Mouse (Mus musculus) forebrain, embryonic 13.5 days (tissue): ENCODE measurements around the gene Senp3. TPM values are rescaled to one million over a fixed set of nuclear protein-coding genes. Genes with fewer than 3 reads are reported as not detected.

Source experiments
- ATAC-seq: fragments of 200-750 bp; cut with Nextera tagmentation; 2 replicates; pipeline ENCODE4 v1.8.0; 2017
- H3K27ac ChIP-seq: fragments of 300-500 bp; sonication (generic); 2 replicates; pipeline ENCODE4 v1.5.1; 2015; ENCODE audit warnings: inconsistent platforms, mild to moderate bottlenecking, moderate library complexity
- H3K27me3 ChIP-seq: fragments of 300-500 bp; sonication (generic); 2 replicates; pipeline ENCODE4 v1.6.1; 2015; ENCODE audit warnings: mild to moderate bottlenecking, inconsistent platforms
- H3K36me3 ChIP-seq: fragments of 300-500 bp; sonication (generic); 2 replicates; pipeline ENCODE4 v1.6.1; 2015; ENCODE audit warnings: mild to moderate bottlenecking, inconsistent platforms; ENCODE audit not compliant: poor library complexity, severe bottlenecking
- H3K4me1 ChIP-seq: fragments of 300-500 bp; sonication (generic); 2 replicates; pipeline ENCODE4 v1.6.1; 2015; ENCODE audit warnings: inconsistent platforms
- H3K4me2 ChIP-seq: fragments of 300-500 bp; sonication (generic); 2 replicates; pipeline ENCODE4 v1.6.1; 2015; ENCODE audit warnings: inconsistent platforms, mild to moderate bottlenecking, moderate library complexity
- H3K4me3 ChIP-seq: fragments of 300-500 bp; sonication (generic); 2 replicates; pipeline ENCODE4 v1.5.1; 2015; ENCODE audit warnings: mild to moderate bottlenecking, inconsistent platforms
- H3K9ac ChIP-seq: fragments of 300-500 bp; sonication (generic); 2 replicates; pipeline ENCODE4 v1.6.1; 2015; ENCODE audit warnings: mild to moderate bottlenecking, inconsistent platforms
- H3K9me3 ChIP-seq: fragments of 300-500 bp; sonication (generic); replicated peaks from 2 replicates; pipeline ENCODE4 v1.6.1; 2016; ENCODE audit warnings: inconsistent platforms
- WGBS: fragments of 180-500 bp; shearing (Covaris S2); methylation state at CpG from one replicate; pipeline ENCODE4 v1.1.7; 2015; 5-methylcytosine and 5-hydroxymethylcytosine counted together
- polyA plus RNA-seq: library from polyadenylated mRNA; unstranded; fragments of >200 nt; fragmentation: Nextera tagmentation; extraction: Ambion mirVana; gene quantifications from 2 replicates; pipeline ENCODE4 v1.2.1, GENCODE M21; 2015

The Senp3 gene
- polyA plus RNA-seq, 1 experiment from 2014 or later, result 93.7 TPM

DNA sequence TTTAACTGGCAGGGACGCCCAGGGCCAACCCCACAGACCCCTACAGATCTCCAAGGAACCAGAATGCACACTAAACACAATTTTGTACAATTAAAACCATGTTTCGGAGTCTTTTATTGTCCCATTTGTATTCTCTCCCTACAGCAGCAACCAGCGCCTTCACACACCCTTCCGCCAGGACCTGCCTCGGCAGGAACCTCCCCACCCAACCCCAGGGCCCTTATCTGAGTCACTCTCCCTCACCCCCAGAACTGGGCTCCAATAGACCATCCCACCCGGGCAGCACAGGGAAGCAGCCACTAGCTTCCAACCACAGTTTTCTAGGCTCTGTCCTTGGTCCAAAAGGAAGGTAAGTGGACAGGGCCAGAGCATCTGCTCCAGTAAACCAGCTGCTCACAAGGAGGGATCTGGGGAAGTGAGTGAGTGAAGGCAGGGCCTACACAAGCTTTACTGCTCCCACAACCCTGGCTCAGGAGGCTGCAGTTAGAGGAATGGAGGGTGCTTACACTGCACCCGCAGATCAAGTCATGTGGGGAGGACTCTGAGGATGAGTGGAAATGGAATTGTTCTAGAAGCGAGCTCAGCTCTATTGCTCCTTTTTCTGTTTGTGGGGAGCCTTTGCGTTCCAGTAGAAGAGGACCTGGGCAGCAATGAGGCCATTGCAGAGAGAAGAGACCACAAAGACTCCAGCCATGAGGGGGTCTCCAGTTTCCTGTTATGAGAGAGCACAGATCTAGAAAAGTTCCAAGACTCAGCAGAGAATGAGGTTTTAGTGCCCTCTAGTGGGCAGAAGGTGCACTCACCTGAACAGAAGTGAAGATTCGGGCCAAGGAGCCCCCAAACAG is 25.0 kb downstream of the Senp3 start:
- H3K36me3 ChIP-seq, result peaks cover 76% of the 10 kb centered on the region
- H3K4me1 ChIP-seq, result peaks cover 19% of the 10 kb centered on the region
- H3K9ac ChIP-seq, result no peak overlapping the region
- H3K27me3 ChIP-seq, result no peaks in the 10 kb centered on the region
- no peak overlapping the region for H3K4me3 ChIP-seq
- WGBS, result 82% methylated on average over 10 of the region's 10 CpGs
- no peak overlapping the region for H3K27ac ChIP-seq
- no peaks in the 10 kb centered on the region for H3K9me3 ChIP-seq
- H3K4me2 ChIP-seq, result no peak overlapping the region
- no peak for ATAC-seq

DNA sequence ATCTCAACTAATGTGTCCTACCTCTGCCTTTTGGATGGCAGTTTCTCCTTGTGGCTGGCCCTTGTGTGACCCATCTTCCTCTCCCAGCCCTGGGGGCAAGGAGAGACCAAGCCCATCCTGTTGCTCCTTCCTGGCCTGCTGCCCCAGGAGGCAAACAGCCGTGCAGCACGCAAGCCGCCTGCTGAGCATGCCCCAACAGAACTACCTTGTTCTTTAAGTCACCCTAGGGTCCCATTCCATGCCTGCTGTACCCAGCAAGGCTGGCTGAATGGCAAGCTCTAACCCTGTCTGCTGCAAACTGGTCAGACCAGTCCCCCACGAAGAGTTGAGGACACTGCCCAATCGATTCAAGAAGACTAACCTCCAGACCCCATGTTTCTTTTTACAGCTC is 25.8 kb downstream of the Senp3 start:
- H3K27ac ChIP-seq, result no peak overlapping the region
- WGBS, result 86% methylated on average over 5 of the region's 5 CpGs
- no peak for ATAC-seq
- peaks cover 11% of the 10 kb centered on the region for H3K4me1 ChIP-seq
- no peak overlapping the region for H3K9ac ChIP-seq
- no peaks in the 10 kb centered on the region for H3K27me3 ChIP-seq
- no peak overlapping the region for H3K4me2 ChIP-seq
- no peaks in the 10 kb centered on the region for H3K9me3 ChIP-seq
- no peak overlapping the region for H3K4me3 ChIP-seq
- peaks cover 84% of the 10 kb centered on the region for H3K36me3 ChIP-seq

DNA sequence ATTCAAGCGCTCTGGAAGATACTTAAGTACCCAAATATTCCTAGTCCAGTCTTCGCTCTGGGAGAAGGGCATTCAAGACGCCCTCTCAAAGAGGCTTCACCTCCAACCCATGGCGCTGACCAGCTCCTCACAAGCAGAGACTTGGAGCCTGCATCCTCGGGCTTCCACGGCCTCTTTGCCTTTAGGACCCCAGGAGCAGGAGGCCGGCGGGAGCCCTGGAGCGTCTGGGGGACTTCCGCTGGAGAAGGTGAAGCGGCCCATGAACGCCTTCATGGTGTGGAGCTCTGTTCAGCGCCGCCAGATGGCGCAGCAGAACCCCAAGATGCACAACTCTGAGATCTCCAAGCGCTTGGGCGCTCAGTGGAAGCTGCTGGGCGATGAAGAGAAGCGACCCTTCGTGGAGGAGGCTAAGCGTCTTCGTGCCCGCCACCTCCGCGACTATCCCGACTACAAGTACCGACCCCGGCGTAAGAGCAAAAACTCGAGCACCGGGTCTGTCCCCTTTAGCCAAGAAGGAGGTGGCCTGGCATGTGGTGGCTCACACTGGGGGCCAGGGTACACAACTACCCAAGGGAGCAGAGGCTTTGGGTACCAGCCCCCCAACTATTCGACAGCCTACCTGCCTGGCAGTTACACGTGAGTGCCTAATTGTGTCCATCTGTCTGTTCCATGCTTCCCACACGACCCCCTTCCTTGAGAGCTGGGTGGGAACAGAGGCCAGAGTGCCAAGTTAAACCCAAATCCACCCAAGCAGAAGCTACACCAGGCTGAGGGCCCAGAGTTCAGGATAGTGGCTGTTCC is 26.4 kb downstream of the Senp3 start, which contains the start of gene Sox15:
Gene Sox15 (plus strand): TSS at position 51 of the 801 bp plus-strand sequence.
- 22% methylated on average over 34 of the region's 34 CpGs for WGBS
- Histone ChIP-seq H3K9ac (no peak within 1 kb of the TSS), H3K36me3 (peaks cover 90% of the 10 kb centered on the region), H3K4me3 (peak within 1 kb of the TSS; percentile 9), H3K27me3 (no peaks in the 10 kb centered on the region), H3K9me3 (no peaks in the 10 kb centered on the region), H3K27ac (peak within 1 kb of the TSS; percentile 3; the same call in 1 of the 2 replicates), H3K4me1 (peaks cover 8% of the 10 kb centered on the region; the same call in 1 of the 2 replicates), H3K4me2 (no peak within 1 kb of the TSS)
- ATAC-seq, result peak; percentile 77

DNA sequence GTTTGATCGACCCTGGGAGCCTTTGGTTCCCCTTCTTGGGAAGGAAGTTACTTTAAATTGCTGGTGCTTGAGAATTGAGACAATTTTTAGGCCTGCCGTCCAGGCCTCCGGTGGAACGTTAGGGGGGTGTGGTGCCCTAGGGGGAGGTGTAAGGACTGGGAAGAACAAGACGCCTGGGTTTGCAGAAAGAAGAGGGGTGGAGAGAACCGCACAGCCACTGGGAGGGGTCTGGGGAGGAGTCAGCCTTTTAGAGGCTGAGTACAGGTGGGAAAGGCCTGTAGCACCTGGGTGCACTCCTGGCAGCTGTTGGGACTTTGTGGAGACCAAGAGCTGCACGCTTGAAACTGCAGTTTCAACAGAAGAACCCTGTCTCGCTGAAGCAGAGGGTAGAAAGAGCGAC is 27.1 kb downstream of the Senp3 start:
- WGBS, result 56% methylated on average over 9 of the region's 9 CpGs
- Histone ChIP-seq H3K27ac (0 out of 2 replicates have a peak overlapping the region, but pooled peaks have one; percentile 3), H3K4me2 (no peak overlapping the region), H3K9me3 (no peaks in the 10 kb centered on the region), H3K9ac (no peak overlapping the region), H3K36me3 (peaks cover 90% of the 10 kb centered on the region), H3K4me1 (peaks cover 5% of the 10 kb centered on the region; the same call in 1 of the 2 replicates), H3K27me3 (no peaks in the 10 kb centered on the region), H3K4me3 (no peak overlapping the region)
- ATAC-seq, result no peak

DNA sequence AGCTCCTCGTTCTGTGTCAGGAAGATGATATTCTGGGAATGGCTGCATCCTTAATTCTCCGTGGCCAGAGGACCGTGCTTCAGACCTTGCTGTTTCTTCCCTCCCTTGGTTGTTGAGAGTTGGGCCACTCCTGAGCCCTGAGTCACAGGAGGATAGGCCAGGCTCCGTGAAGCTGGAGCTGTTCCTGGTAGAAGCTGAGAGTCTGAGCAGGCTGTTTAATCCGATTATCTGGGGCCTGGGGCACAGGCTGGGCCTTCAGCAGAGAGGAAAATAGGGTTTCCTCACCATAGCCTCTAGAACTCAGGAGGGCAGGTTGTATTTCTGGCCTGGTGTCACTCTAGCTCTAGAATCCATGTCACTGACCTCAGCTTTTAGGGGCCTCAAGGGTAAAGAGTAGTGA is 28.5 kb downstream of the Senp3 start:
- Histone ChIP-seq H3K27me3 (no peaks in the 10 kb centered on the region), H3K27ac (peak overlapping the region; percentile 8; the same call in 1 of the 2 replicates), H3K36me3 (peaks cover 93% of the 10 kb centered on the region), H3K9me3 (no peaks in the 10 kb centered on the region), H3K9ac (no peak overlapping the region), H3K4me3 (no peak overlapping the region), H3K4me2 (no peak overlapping the region), H3K4me1 (peaks cover 5% of the 10 kb centered on the region; the same call in 1 of the 2 replicates)
- no peak for ATAC-seq
- 65% methylated on average over 5 of the region's 5 CpGs for WGBS

DNA sequence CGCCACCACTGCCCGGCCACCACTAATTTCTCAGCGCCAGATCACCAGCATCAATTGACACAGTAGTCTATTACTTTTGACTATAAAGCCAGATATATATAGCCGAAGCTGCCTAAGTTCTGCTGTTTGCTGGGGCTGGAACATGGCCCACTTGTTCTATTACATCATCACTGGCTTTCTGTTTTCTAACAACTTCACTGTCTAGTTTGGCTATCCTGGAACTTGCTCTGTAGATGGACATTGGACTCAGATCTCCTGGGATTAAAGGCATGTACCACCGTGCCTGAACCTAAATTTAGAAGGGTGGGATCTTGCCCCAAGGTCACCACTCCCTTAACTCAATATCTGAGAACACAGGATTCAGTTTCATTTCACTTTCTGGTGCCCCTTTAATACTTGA is 36.0 kb downstream of the Senp3 start:
- Histone ChIP-seq H3K4me3 (no peak overlapping the region), H3K4me1 (no peaks in the 10 kb centered on the region), H3K9me3 (no peaks in the 10 kb centered on the region), H3K4me2 (no peak overlapping the region), H3K9ac (no peak overlapping the region), H3K27ac (no peak overlapping the region), H3K27me3 (no peaks in the 10 kb centered on the region), H3K36me3 (peaks cover 100% of the 10 kb centered on the region)
- 96% methylated on average over 5 of the region's 5 CpGs for WGBS
- ATAC-seq, result no peak

DNA sequence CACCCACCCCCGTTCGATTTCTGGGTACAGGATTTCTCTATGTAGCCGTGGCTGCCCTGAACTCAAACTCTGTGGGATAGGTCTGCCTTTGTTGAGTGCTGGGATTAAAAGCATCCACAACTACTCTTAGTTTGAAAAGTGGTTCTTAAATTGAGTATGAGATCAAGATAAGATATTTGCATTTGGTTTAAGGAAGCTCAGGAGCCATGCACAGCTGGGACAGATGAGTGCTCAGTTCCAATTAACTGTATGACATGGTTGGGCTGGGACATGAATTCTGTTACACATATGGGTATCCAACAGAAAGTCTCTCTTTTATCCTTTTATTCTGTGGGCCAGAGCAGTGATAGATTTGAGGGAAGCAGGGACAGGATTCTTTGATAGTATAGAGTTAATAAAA is 46.4 kb downstream of the Senp3 start:
- Histone ChIP-seq H3K9me3 (no peaks in the 10 kb centered on the region), H3K4me1 (peaks cover 33% of the 10 kb centered on the region), H3K27me3 (no peaks in the 10 kb centered on the region), H3K4me2 (peak overlapping the region; percentile 71), H3K27ac (no peak overlapping the region), H3K4me3 (peak overlapping the region; percentile 79; the same call in 1 of the 2 replicates), H3K9ac (0 out of 2 replicates have a peak overlapping the region, but pooled peaks have one; percentile 98), H3K36me3 (peaks cover 26% of the 10 kb centered on the region)
- no peak for ATAC-seq
- WGBS, result 86% methylated on average over 3 of the region's 3 CpGs

DNA sequence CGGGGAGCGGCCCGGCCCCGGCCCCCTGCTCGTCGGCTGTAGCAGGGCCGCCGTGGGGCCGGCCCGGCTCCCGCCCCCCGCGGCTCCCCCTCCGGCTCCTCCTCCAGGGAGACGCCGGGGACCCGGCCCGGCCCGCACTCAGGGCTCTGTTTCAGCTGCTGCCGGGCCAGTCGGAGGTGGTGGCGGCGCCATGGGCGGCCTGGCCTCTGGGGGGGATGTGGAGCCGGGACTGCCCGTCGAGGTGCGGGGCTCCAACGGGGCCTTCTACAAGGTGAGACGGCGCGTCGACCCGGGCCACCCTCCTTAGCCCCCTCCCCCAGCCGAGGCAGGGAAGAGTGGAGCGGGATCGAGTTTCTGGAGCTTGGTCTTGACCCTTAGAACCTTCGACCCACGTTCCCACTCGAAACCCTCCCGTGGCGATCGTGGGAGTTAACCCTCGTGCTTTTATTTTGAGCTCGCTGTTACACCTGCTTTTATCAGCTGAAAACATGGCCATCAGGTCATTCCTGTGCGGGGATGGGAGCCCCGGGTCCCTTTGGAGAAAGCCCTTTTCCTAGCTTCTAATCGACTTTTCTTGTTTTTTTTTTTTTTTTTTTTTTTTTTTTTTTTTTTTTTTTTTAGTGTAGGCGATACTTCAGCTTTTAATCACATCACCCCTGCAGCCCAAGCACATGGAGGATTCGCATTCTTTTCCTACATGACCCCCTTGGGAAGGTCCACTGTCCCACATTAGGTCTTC is 48.6 kb downstream of the Senp3 start:
- under 1% methylated on average over 27 of the region's 50 CpGs for WGBS
- Histone ChIP-seq H3K4me1 (peaks cover 33% of the 10 kb centered on the region), H3K27ac (peak overlapping the region; percentile 94), H3K9ac (peak overlapping the region; percentile 98), H3K4me2 (peak overlapping the region; percentile 71), H3K4me3 (peak overlapping the region; percentile 79), H3K27me3 (no peaks in the 10 kb centered on the region), H3K9me3 (no peaks in the 10 kb centered on the region), H3K36me3 (0 out of 2 replicates have a peak, but pooled peaks cover 8% of the 10 kb centered on the region)
- ATAC-seq, result peak; percentile 64

DNA sequence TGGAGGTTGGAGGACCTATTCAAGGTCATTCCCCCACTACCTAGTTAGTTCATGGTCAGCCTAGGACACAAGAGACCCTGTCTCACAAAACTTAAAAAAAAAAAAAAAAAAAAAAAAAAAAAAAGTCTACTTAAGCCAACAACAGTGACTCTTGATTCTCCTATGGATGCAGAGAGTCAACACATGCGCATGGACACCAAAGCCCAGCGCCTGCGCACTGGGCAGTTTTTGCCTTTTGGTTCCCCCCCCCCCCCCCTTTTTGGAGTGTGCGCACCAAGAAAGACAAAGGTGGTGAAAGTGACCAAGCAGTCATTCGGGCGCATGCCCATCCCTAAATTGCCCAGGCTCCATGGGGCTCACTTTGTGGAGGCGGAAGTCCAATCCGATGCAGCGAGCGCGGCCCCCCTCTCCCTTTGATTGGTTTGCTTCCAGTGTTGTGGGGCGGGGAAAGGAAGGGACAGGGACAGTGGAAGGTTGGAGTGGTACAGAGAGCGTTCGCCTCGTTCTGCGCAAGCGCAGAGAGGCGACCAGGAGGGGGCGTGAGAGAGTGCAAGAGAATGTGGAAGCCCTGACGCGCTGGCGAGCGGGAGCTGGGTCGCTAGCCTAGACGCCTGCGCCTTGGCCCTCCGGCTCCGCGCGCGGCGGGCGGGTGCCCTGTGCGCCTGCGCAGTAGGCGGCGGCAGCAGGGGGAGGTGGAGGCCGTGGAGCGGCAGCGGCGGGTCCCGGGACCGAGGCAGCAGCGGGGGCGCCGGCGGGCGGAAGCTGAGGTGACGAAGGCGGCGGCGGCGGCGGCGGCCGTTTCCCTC is 49.4 kb downstream of the Senp3 start, which contains the start of gene Fxr2:
Gene Fxr2 (plus strand): TSS at position 707 of the 806 bp plus-strand sequence.
- Histone ChIP-seq H3K4me3 (peak within 1 kb of the TSS; percentile 79), H3K4me1 (peaks cover 33% of the 10 kb centered on the region), H3K9ac (peak within 1 kb of the TSS; percentile 98), H3K9me3 (no peaks in the 10 kb centered on the region), H3K36me3 (0 out of 2 replicates have a peak, but pooled peaks cover 3% of the 10 kb centered on the region), H3K4me2 (peak within 1 kb of the TSS; percentile 71), H3K27me3 (no peaks in the 10 kb centered on the region), H3K27ac (peak within 1 kb of the TSS; percentile 94)
- peak; percentile 98 for ATAC-seq
- under 1% methylated on average over 43 of the region's 56 CpGs for WGBS

DNA sequence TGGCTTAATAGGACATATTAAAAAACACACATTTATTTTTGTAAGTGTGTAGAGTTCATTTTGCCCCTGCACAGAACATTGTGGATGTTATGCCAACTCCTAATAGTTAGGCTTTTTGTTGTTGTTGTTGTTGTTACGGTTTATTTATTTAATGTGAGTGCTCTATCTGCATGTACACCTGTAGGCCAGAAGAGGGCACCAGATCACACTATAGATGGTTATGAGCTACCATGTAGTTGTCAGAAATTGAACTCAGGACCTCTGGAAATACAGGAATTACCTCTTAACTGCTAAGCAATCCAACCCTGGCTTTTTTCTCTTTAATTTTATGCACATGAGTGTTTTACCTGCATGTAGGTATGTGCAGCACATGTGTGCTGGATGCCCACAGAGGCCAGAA is 52.1 kb downstream of the Senp3 start:
- no peak for ATAC-seq
- Histone ChIP-seq H3K27me3 (no peaks in the 10 kb centered on the region), H3K9me3 (no peaks in the 10 kb centered on the region), H3K36me3 (no peaks in the 10 kb centered on the region), H3K4me3 (no peak overlapping the region), H3K27ac (no peak overlapping the region), H3K9ac (no peak overlapping the region), H3K4me1 (peaks cover 12% of the 10 kb centered on the region), H3K4me2 (no peak overlapping the region)
- 55% methylated on average over 1 of the region's 1 CpGs for WGBS

DNA sequence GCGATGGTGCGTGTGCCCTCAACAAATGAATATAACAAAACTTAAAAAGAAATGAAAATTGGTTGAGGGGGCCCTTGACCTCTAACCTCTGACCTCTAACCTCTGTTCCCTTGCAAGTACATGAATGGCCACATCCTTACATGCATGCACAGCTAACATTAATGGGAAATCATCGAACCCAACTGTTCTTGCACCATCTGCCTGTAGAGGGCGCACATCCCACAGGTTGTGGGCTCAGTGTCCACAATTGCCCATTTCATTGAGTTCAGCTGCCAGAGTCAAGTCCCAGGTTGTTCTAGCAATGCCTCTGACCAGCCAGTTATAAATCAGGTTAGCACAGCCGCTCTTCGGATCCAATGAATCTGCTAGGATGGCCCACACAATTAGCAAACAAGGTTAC is 53.6 kb downstream of the Senp3 start:
- Histone ChIP-seq H3K27me3 (no peaks in the 10 kb centered on the region), H3K4me1 (peaks cover under 1% of the 10 kb centered on the region; the same call in 1 of the 2 replicates), H3K4me2 (no peak overlapping the region), H3K9ac (no peak overlapping the region), H3K36me3 (no peaks in the 10 kb centered on the region), H3K9me3 (no peaks in the 10 kb centered on the region), H3K4me3 (no peak overlapping the region), H3K27ac (no peak overlapping the region)
- ATAC-seq, result no peak
- 38% methylated on average over 6 of the region's 6 CpGs for WGBS
